Mouse (Mus musculus): ENCODE measurements at regions not wholly inside any gene's neighbourhood (a gene's known extent, or its start where the extent isn't known, plus 50 kb on each side); places are given as distances from the start of the nearest gene placed in this dataset.

DNA sequence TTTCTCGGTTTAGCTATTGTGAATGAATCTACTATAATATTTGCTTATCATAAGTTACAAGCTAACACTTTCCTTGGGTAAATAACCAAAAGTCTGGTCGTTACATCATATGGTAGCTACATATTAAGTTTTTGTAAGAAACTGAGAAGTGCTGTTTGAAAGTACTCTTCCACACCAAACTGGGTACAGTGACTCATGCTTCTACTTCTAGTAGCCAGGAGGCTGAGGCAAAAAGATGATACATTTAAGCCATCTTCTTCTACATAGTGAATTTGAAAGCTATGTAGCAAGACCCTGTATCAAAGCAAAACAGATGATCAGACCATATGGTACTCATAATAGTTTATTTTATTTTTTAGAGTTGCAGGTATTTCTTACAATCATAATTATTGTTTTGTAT, 335.8 kb upstream of the Frg1 start:
- no peak for TF ChIP-seq CTCF (IDR thresholded peaks at IDR 0.05; ENCODE audit: low read depth)
- TF ChIP-seq EP300 (IDR thresholded peaks at IDR 0.05; ENCODE audit: low read depth), result no peak

All from liver, embryonic 14.5 days (tissue).